Mouse (Mus musculus) erythroid progenitor cell, adult 5-6 weeks (primary cell): ENCODE results near the gene Sh3tc1. TPM values are rescaled to one million over a fixed set of nuclear protein-coding genes. Genes with fewer than 3 reads are reported as not detected.

Experiments
- ATAC-seq: replicated peaks from 2 replicates; pipeline ENCODE4 v1.8.0; 2016; ENCODE audit warnings: moderate number of reproducible peaks, mild to moderate bottlenecking, moderate TSS enrichment, inconsistent platforms; ENCODE audit not compliant: poor library complexity, low FRiP score, severe bottlenecking
- total RNA-seq, 2 experiments: library from RNA; stranded (forward) in 1 of 2; stranded (reverse) in 1 of 2; fragments of 150-400 nt in 1 of 2; fragments of 186-747, 209-891 nt in 1 of 2; gene quantifications; 2 replicates each; pipeline versions ENCODE4 v1.2.3 to v1.2.4; 2015 to 2017; ENCODE audit warnings: low replicate concordance in 2 of 2

The Sh3tc1 gene
- total RNA-seq, 2 experiments from 2014 or later = 1.6 TPM; not detected in 1

- no peak for ATAC-seq
These were observed 85.9 kb downstream of the Sh3tc1 start for GRCm38 (mm10) chr5:35653743-35654395.

- ATAC-seq = no peak
These were observed 86.9 kb downstream of the Sh3tc1 start for GRCm38 (mm10) chr5:35652872-35653271.

GRCm38 (mm10) chr5:35652319-35652718 lies 87.5 kb downstream of the Sh3tc1 start:
- ATAC-seq = no peak

- no peak for ATAC-seq
These were observed 91.6 kb downstream of the Sh3tc1 start for GRCm38 (mm10) chr5:35648230-35648629.

GRCm38 (mm10) chr5:35647562-35647961 lies 92.2 kb downstream of the Sh3tc1 start:
- ATAC-seq = no peak

Other genes with a start within 250 kb of the Sh3tc1 start
- gene Cpz, start 214.3 kb downstream of the Sh3tc1 start, total RNA-seq (2015; ENCODE audit: low replicate concordance) = not detected in 2 replicates
- not detected in 2 replicates for gene Cpz, start 214.3 kb downstream of the Sh3tc1 start, total RNA-seq (2017; ENCODE audit: low replicate concordance)
- 5.0 and 6.5 TPM in 2 replicates for gene Trmt44, start 164.9 kb downstream of the Sh3tc1 start, total RNA-seq (2015; ENCODE audit: low replicate concordance)
- 1.4 and 4.1 TPM in 2 replicates for gene Trmt44, start 164.9 kb downstream of the Sh3tc1 start, total RNA-seq (2017; ENCODE audit: low replicate concordance)
- 4.0 and 6.7 TPM in 2 replicates for gene Acox3, start 156.9 kb downstream of the Sh3tc1 start, total RNA-seq (2015; ENCODE audit: low replicate concordance)
- gene Acox3, start 156.9 kb downstream of the Sh3tc1 start, total RNA-seq (2017; ENCODE audit: low replicate concordance) = 5.6 TPM in 2 replicates
- gene Htra3, start 60.2 kb downstream of the Sh3tc1 start, total RNA-seq (2015; ENCODE audit: low replicate concordance) = not detected in 2 replicates
- gene Htra3, start 60.2 kb downstream of the Sh3tc1 start, total RNA-seq (2017; ENCODE audit: low replicate concordance) = not detected in 2 replicates
- gene Ablim2, start 17.9 kb upstream of the Sh3tc1 start, total RNA-seq (2015; ENCODE audit: low replicate concordance) = not detected in 2 replicates
- gene Ablim2, start 17.9 kb upstream of the Sh3tc1 start, total RNA-seq (2017; ENCODE audit: low replicate concordance) = not detected in 2 replicates
- 1.3 and 2.9 TPM in 2 replicates for gene Afap1, start 153.3 kb upstream of the Sh3tc1 start, total RNA-seq (2015; ENCODE audit: low replicate concordance)
- 0.90 and 1.9 TPM in 2 replicates for gene Afap1, start 153.3 kb upstream of the Sh3tc1 start, total RNA-seq (2017; ENCODE audit: low replicate concordance)